Mouse (Mus musculus): ENCODE results near the gene Filip1. TPM values are rescaled to one million over a fixed set of nuclear protein-coding genes. Genes with fewer than 3 reads are reported as not detected.
A peak's percentile ranks its signal among the peaks of the same experiment; 100 is the strongest.

Gene Filip1
- total and polyA plus RNA-seq, 2 experiments from 2014 or later = 3.1 to 3.6 TPM

DNA sequence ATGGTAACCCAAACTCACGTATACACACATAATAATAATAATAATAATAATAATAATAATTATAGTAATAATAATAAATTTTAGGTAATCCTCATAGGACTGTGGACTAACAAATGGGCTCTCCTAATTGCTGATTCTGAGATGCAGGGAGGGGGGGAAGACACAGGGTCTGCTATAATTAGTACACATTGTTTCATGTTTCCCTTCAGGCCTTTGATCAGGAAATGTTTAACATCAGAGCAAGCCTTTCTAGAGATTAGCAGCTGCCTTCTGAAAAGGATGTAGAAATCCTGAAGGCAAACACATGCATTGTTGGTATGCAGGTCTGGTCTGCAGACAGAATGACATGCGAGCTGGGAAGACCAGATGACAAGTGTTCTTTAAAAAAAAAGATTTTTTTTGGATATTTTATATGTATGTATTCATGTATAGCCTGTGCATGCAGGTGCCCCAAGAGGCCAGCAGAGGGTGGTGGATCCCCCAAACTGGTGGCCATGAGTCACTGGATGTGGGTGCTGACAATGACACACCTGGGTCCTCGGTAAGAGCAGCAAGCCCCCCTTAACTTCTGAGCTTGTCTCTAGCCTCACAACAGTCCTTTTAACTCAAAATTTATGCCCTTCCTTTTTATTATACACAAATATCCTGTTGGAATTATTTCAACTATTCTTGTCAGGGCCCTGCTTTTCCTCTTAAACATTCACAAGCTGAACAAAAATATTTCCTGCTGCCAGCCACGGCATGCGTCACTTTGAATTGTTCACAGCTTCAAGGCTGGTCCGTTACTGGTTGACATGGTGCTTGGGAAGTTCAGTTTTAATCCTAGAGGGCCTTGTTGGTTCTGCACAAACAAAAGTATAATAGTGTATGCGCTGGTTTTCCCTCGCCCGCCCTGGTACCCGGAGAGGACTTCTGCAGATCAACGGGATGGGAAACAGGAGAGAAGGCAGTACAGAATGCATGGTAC is 127.1 kb downstream of the Filip1 start:
- 57% methylated on average over 11 of the region's 11 CpGs for WGBS

DNA sequence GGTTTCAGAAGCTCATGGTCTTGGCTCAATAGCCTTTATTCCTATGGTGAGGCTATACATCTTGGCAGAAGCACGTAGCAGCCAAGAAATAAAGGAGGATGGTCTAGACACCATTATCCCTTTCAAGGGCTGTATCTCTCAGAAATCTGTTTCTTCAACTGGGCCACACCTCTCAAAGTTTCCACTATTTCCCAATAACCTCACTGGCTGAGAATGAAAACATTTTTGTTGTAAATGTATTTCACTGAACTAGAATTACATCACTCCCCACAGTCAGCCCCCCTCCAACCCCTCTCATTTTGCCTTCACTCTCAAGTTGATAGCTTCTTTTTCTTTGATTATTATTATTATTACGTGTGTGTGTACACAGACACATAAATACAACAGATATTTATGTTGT is 129.5 kb downstream of the Filip1 start:
- Histone ChIP-seq H3K27ac (ENCODE audit: low read depth, low read length) (no peak overlapping the region), H3K4me2 (ENCODE audit: low read depth, low read length, poor library complexity, severe bottlenecking) (no peak overlapping the region), H3K4me1 (ENCODE audit: insufficient read depth, low read length) (no peaks in the 10 kb centered on the region), H3K9ac (replicated peaks; ENCODE audit: low read length, poor library complexity, severe bottlenecking) (no peak overlapping the region), H3K36me3 (ENCODE audit: insufficient read depth, low read length) (no peaks in the 10 kb centered on the region), H3K9me3 (ENCODE audit: low read length) (no peaks in the 10 kb centered on the region), H3K4me3 (ENCODE audit: low read depth, low read length) (no peak overlapping the region), H3K27me3 (ENCODE audit: insufficient read depth, low read length) (no peaks in the 10 kb centered on the region)
- TF ChIP-seq CTCF (IDR thresholded peaks at IDR 0.05) = no peak
- WGBS = 89% methylated on average over 2 of the region's 2 CpGs
- ATAC-seq (ENCODE audit: low FRiP score) = no peak
- DNase-seq (ENCODE audit: low spot score) = no peak

More for the DNA sequence above, 127.1 kb downstream of the Filip1 start:
- H3K27me3 ChIP-seq (ENCODE audit: insufficient read depth, low read length) = no peaks in the 10 kb centered on the region
- no peak overlapping the region for H3K9ac ChIP-seq (replicated peaks; ENCODE audit: low read length, poor library complexity, severe bottlenecking)
- peak; percentile 39 for ATAC-seq (ENCODE audit: low FRiP score)
- 0 out of 2 replicates have a peak overlapping the region, but pooled peaks have one; percentile 12 for H3K27ac ChIP-seq (ENCODE audit: low read depth, low read length)
- H3K36me3 ChIP-seq (ENCODE audit: insufficient read depth, low read length) = no peaks in the 10 kb centered on the region
- H3K9me3 ChIP-seq (ENCODE audit: low read length) = no peaks in the 10 kb centered on the region
- peak; percentile 52 for TF ChIP-seq CTCF (IDR thresholded peaks at IDR 0.05)
- H3K4me2 ChIP-seq (ENCODE audit: low read depth, low read length, poor library complexity, severe bottlenecking) = no peak overlapping the region
- H3K4me1 ChIP-seq (ENCODE audit: insufficient read depth, low read length) = no peaks in the 10 kb centered on the region
- DNase-seq (ENCODE audit: low spot score) = peak; percentile 27
- H3K4me3 ChIP-seq (ENCODE audit: low read depth, low read length) = no peak overlapping the region

DNA sequence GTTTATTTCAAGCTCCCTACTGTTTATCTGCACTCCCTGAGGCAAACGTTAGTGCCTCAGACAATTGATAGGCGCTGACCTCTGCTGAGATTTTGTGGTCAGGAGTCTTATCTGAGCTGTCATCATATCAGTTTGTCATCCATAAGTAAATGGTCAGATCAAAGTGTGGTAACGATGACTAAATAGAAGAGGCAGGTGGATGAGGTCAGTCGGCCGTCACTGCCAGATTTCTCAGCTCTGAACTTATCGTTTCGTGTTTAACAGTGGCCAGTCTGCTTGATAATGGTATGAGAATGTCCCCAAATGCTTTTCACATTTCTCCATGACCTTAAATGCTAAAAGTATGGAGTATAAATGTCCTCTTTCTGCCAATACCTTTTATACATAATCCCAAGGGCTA is 132.6 kb downstream of the Filip1 start:
- DNase-seq (ENCODE audit: low spot score) (no peak), ATAC-seq (ENCODE audit: low FRiP score) (no peak)
- no peak overlapping the region for H3K9ac ChIP-seq (replicated peaks; ENCODE audit: low read length, poor library complexity, severe bottlenecking)
- H3K4me1 ChIP-seq (ENCODE audit: insufficient read depth, low read length) = peaks cover 4% of the 10 kb centered on the region; the same call in 1 of the 2 replicates
- H3K4me3 ChIP-seq (ENCODE audit: low read depth, low read length) = no peak overlapping the region
- TF ChIP-seq CTCF (IDR thresholded peaks at IDR 0.05) = no peak
- no peak overlapping the region for H3K27ac ChIP-seq (ENCODE audit: low read depth, low read length)
- H3K36me3 ChIP-seq (ENCODE audit: insufficient read depth, low read length) = no peaks in the 10 kb centered on the region
- H3K4me2 ChIP-seq (ENCODE audit: low read depth, low read length, poor library complexity, severe bottlenecking) = no peak overlapping the region
- H3K27me3 ChIP-seq (ENCODE audit: insufficient read depth, low read length) = no peaks in the 10 kb centered on the region
- WGBS = 87% methylated on average over 7 of the region's 7 CpGs
- H3K9me3 ChIP-seq (ENCODE audit: low read length) = no peaks in the 10 kb centered on the region

DNA sequence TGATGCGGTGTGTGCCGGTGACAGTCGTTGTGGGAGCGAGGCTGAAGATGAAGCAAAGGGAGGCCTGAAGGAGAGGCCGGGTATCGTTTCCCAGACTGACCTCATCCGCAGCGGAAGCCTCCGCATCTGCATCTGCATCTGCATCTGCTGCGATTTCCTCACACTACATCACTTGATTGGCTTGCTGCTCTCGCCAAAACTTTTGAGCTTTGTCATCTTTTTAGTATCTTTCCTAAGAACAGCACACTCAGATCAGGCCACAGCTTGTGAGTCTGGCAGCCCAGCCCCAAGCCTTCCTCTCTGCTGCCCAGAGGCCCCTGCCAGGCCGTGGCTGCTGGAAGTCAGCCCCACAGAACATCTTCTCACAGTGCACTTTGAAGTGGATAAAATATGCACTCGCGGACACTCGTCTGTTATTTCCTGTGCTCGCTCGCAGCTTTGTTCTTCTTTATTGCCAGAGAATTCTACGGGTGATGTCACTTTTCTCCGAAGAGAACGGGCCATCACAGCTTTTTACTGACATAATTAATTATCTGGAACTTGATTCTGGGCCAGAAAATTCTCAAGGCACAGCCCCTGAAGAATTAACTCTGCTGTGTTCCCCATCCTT is 137.0 kb downstream of the Filip1 start:
- H3K4me2 ChIP-seq (ENCODE audit: low read depth, low read length, poor library complexity, severe bottlenecking) = peak overlapping the region; percentile 35
- H3K27me3 ChIP-seq (ENCODE audit: insufficient read depth, low read length) = no peaks in the 10 kb centered on the region
- 0 out of 2 replicates have a peak overlapping the region, but pooled peaks have one; percentile 24 for H3K9ac ChIP-seq (replicated peaks; ENCODE audit: low read length, poor library complexity, severe bottlenecking)
- H3K36me3 ChIP-seq (ENCODE audit: insufficient read depth, low read length) = no peaks in the 10 kb centered on the region
- H3K4me3 ChIP-seq (ENCODE audit: low read depth, low read length) = peak overlapping the region; percentile 5; the same call in 1 of the 2 replicates
- 39% methylated on average over 20 of the region's 20 CpGs for WGBS
- ATAC-seq (ENCODE audit: low FRiP score) = peak; percentile 54; the same call in 1 of the 2 replicates
- no peak for TF ChIP-seq CTCF (IDR thresholded peaks at IDR 0.05)
- H3K27ac ChIP-seq (ENCODE audit: low read depth, low read length) = 0 out of 2 replicates have a peak overlapping the region, but pooled peaks have one; percentile 6
- peaks cover 4% of the 10 kb centered on the region; the same call in 1 of the 2 replicates for H3K4me1 ChIP-seq (ENCODE audit: insufficient read depth, low read length)
- no peaks in the 10 kb centered on the region for H3K9me3 ChIP-seq (ENCODE audit: low read length)
- peak; percentile 68 for DNase-seq (ENCODE audit: low spot score)

DNA sequence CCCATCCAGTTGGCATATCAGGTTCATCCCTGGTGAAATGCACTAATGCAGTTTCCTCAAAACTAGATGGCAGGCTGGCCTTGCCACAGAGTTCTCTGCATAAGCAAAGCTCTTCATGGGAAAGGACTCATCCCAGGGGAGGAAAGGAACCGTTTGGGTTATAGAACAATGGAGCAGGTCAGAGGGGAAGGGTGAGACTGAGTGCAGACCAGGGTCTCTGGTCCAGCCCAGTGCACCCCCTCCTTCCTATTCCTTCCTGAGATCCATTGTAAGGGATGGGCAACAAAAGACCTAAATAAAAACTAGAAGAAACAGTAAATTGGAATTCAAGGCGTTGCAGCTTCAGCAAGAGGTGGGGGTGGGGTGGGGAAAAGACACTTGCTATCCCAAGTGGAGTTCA is 140.1 kb downstream of the Filip1 start:
- H3K27ac ChIP-seq (ENCODE audit: low read depth, low read length) = no peak overlapping the region
- peaks cover 4% of the 10 kb centered on the region; the same call in 1 of the 2 replicates for H3K4me1 ChIP-seq (ENCODE audit: insufficient read depth, low read length)
- no peak overlapping the region for H3K4me2 ChIP-seq (ENCODE audit: low read depth, low read length, poor library complexity, severe bottlenecking)
- no peak for TF ChIP-seq CTCF (IDR thresholded peaks at IDR 0.05)
- DNase-seq (ENCODE audit: low spot score) = no peak
- H3K36me3 ChIP-seq (ENCODE audit: insufficient read depth, low read length) = no peaks in the 10 kb centered on the region
- no peak overlapping the region for H3K9ac ChIP-seq (replicated peaks; ENCODE audit: low read length, poor library complexity, severe bottlenecking)
- no peak overlapping the region for H3K4me3 ChIP-seq (ENCODE audit: low read depth, low read length)
- H3K27me3 ChIP-seq (ENCODE audit: insufficient read depth, low read length) = no peaks in the 10 kb centered on the region
- no peaks in the 10 kb centered on the region for H3K9me3 ChIP-seq (ENCODE audit: low read length)
- no peak for ATAC-seq (ENCODE audit: low FRiP score)
- 24% methylated on average over 2 of the region's 2 CpGs for WGBS

All from midbrain, postnatal 0 days (tissue).